Mouse (Mus musculus) heart, postnatal 4 days (tissue): ENCODE measurements at regions not wholly inside any gene's neighbourhood (a gene's known extent, or its start where the extent isn't known, plus 50 kb on each side); places are given as distances from the start of the nearest gene placed in this dataset.
"Not testable (repeated sequence)": the region's sequence is repeated elsewhere in the genome, so short reads cannot be mapped to it uniquely, and the experiment has no call there.

Experiments used
- DNase-seq: peaks from one replicate; pipeline ENCODE4 v3.0.0; 2021

DNA sequence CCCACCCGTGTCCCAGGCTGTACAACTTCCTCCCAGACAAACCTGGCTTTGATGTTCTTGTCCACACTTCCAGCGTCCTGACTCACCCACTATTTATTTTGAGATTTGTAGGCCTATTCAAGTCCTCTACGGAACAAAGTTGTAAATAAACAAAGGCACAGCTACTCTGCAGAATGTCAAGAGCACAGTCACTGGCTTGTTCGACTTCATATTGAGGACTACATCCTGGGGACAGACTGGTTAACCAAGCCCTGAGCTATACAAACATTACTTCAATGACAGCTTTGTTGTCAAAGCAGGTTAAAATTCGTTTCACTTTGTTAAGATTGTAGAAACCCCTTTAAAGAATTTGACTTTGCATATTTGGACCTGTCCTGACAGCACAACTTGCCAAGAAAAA, 190.3 kb upstream of the Ctso start:
- no peak for DNase-seq

DNA sequence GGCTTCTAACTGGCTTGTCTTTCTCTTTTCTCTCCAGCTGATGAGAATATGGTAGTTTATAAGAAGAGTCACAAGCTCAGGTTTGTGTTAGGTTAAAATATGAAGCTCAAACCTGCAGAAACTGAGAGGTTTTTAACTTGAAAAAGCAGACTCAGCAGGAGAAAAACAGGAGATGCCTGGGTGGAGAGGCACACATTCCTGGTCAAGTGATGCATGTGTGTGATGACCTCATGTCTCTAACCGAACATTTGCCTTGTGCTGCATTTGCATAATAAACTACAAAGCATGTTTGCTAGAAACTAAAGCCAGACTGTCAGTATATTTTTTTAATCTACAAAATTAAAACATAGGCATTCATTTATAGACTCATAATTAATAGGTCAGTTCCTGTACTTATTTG, 182.2 kb upstream of the Ctso start:
- DNase-seq = no peak

DNA sequence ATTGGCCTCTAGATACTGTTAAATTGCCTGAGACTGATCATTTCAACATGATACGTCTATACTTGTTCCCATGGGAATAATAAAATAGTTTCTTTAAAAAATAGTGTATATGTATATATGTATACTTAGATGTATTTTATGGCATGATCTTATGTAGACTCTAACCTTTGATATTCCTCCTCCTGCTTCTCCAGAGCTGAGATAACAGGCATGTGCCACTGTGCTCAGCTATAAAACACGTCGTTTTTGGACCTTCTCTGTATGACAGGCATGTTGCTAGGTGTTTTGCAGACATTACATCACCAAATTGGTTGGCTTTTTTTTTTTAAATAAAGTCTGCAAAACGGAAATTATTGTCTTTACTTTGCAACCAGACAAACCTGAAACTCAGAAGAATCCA, 179.4 kb upstream of the Ctso start:
- no peak for DNase-seq

- DNase-seq = no peak
These were observed 172.0 kb upstream of the Ctso start for GRCm38 (mm10) chr3:81760383-81760782.

DNA sequence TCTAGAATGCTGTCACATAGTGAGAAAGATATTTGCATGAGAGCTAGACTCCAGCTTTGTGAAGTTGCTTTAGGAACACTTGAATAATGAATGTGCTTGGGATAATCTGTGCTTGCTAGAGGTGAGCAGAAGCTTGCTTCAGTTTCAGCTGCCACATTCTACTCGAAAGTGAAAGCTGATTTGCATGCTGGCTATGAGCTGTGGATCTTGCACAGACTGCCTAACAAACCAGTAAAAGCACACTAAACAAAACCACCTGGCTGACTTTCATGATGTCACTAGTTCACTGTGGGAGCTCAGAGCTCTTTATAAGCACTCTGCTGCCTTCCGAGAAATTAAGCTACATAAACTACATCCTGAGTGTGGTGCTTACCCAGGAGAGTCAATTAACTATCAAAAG, 171.5 kb upstream of the Ctso start:
- DNase-seq = no peak

GRCm38 (mm10) chr3:81771812-81772211, 160.6 kb upstream of the Ctso start:
- no peak for DNase-seq

GRCm38 (mm10) chr3:81773012-81773411, 159.4 kb upstream of the Ctso start:
- no peak for DNase-seq

- DNase-seq = no peak
These were observed 150.3 kb upstream of the Ctso start for GRCm38 (mm10) chr3:81782081-81782480.

- no peak for DNase-seq
These were observed 149.4 kb upstream of the Ctso start for GRCm38 (mm10) chr3:81782921-81783541.

GRCm38 (mm10) chr3:81788915-81789314, 143.5 kb upstream of the Ctso start:
- no peak for DNase-seq

GRCm38 (mm10) chr3:81789664-81790063, 142.7 kb upstream of the Ctso start:
- DNase-seq = no peak

- no peak for DNase-seq
These were observed 130.3 kb upstream of the Ctso start for GRCm38 (mm10) chr3:81802096-81802495.

DNA sequence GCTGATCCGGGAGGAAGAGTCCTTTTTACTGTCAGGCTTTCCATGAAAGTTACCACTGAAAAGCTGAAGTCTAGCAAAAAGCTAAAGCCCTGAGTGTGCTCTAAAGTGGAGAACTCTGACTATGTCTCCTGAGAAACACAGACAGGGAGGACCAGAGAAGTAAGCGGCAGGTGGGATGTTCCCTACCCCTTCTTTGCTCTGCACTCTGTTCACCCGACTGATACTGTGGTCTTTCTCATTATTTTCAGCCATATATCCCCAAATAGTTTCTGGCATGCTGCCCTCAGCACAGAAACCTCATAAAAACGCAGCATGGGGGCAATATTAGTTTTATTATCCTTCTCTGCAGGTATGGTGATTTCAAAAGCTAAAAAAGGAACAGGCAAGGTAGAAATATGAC, 126.7 kb upstream of the Ctso start:
- DNase-seq = no peak

DNA sequence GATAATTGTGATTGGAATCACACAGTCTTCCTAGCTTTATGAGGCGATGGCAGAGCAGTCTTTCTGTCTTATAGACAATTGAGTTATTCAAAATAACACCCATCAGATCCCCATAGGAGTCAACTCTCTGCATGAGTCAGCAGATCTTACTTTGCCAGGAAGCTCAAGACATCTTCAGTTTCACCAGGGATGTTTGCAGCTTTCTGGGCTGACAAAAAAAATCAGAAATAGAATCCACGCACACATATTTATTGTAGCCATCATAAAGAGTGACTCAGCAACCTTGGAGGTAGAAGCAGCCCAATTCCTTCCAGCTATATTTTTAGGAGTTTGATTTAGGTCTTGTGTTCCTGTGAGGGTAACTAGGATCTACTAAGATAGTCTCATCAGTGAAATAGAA, 122.8 kb upstream of the Ctso start:
- no peak for DNase-seq

DNA sequence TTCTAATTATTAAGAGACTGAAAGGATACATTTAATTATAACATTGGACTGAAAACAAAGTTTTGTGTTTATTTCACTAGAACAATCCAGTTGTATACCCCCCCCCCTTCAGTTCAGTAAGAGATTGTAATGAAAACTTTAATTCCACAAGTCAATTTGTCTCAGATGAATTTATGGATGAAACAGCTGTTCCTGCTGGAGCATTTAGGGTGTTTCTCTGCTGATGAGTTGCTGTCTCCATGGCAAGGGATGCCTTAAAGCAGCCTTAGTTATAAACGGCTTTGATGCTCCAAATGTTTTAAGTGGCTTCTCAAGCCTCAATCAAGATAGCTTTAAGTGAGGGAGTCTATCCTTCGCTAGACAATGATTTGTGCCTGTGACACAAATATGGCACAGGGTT, 112.1 kb upstream of the Ctso start:
- no peak for DNase-seq

- DNase-seq = no peak
These were observed 102.9 kb upstream of the Ctso start for GRCm38 (mm10) chr3:81829525-81829924.

GRCm38 (mm10) chr3:81829966-81830599, 102.3 kb upstream of the Ctso start:
- DNase-seq = no peak

- DNase-seq = no peak
These were observed 96.8 kb upstream of the Ctso start for GRCm38 (mm10) chr3:81835380-81836157.

DNA sequence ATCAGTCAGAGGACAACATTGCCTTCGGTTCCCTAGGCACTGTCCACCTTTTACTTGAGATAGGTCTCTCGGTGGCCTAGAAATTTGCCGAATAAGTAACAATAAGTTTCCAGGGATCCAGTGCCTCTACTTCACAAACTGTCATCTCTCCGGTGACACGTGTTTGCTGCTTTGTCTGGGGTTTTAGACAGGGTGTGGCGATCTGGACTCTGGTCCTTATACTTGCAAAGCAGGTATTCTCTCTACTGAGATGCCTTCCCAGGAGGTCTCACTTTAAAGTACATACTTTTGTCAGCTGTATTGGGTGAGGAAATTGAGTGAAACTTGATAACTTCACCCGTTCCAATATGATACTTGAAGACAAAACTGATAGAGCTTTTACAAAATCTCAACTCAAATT, 95.9 kb upstream of the Ctso start:
- DNase-seq = no peak

DNA sequence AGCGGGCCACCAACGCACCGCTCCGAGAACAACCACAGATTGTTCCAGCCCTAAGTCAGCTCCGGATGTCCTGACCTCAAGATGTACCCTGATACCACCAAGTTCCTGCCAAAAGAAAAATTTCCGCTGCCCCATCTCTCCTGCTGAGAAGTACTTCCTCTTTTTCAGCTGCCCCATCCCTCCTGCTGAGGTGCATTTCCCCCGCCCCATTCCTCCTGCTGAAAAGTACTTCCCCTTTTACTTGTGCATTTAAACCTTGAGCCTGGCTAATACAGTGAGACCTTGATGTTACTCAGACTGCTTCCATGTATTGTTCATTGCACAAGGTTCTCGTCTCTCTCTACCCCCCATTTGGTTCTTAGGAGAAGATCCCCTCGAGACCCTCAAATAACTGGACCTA, 94.3 kb upstream of the Ctso start:
- DNase-seq = not testable (repeated sequence)

- DNase-seq = no peak
These were observed 67.9 kb upstream of the Ctso start for GRCm38 (mm10) chr3:81864487-81864886.
